Mouse (Mus musculus) kidney, embryonic 16.5 days (tissue): ENCODE data around the gene Akap13. TPM values are rescaled to one million over a fixed set of nuclear protein-coding genes. Genes with fewer than 3 reads are reported as not detected.

Experiments
- ATAC-seq: fragments of 200-750 bp; cut with Nextera tagmentation; 2 replicates; pipeline ENCODE4 v1.8.0; 2017; ENCODE audit warnings: moderate TSS enrichment; ENCODE audit not compliant: low FRiP score, low TSS enrichment
- H3K27ac ChIP-seq: fragments of 300-500 bp; sonication (generic); 2 replicates; pipeline ENCODE4 v1.5.1; 2014; ENCODE audit warnings: low read length
- H3K27me3 ChIP-seq: fragments of 300-500 bp; sonication (generic); 2 replicates; pipeline ENCODE4 v1.6.1; 2014; ENCODE audit warnings: low read length, control low read depth, mixed read lengths; ENCODE audit not compliant: insufficient read depth
- H3K36me3 ChIP-seq: fragments of 300-500 bp; sonication (generic); 2 replicates; pipeline ENCODE4 v1.6.1; 2014; ENCODE audit warnings: low read length, control low read depth, mixed read lengths; ENCODE audit not compliant: insufficient read depth
- H3K4me1 ChIP-seq: fragments of 300-500 bp; sonication (generic); 2 replicates; pipeline ENCODE4 v1.6.1; 2014; ENCODE audit warnings: low read length, control low read depth, mixed read lengths; ENCODE audit not compliant: insufficient read depth
- H3K4me2 ChIP-seq: fragments of 300-500 bp; sonication (generic); replicated peaks from 2 replicates; pipeline ENCODE4 v1.6.1; 2014; ENCODE audit warnings: low read depth, low read length
- H3K4me3 ChIP-seq: fragments of 300-500 bp; sonication (generic); 2 replicates; pipeline ENCODE4 v1.5.1; 2014; ENCODE audit warnings: mild to moderate bottlenecking, low read length
- H3K9ac ChIP-seq: fragments of 300-500 bp; sonication (generic); replicated peaks from 2 replicates; pipeline ENCODE4 v1.6.1; 2014; ENCODE audit warnings: low read length
- H3K9me3 ChIP-seq: fragments of 300-500 bp; sonication (generic); 2 replicates; pipeline ENCODE4 v1.6.1; 2016; ENCODE audit warnings: low read length, control low read depth
- WGBS: fragments of 180-500 bp; shearing (Covaris S2); extraction: QIAGEN DNeasy Blood & Tissue Kit; methylation state at CpG from one replicate; pipeline ENCODE4 v1.1.7; 2014; 5-methylcytosine and 5-hydroxymethylcytosine counted together
- polyA plus RNA-seq: library from polyadenylated mRNA; unstranded; fragments of >200 nt; fragmentation: Nextera tagmentation; extraction: Ambion mirVana; gene quantifications from 2 replicates; pipeline ENCODE4 v1.2.1, GENCODE M21; 2015

Gene Akap13
- polyA plus RNA-seq, 1 experiment from 2014 or later: 35.2 TPM

- Histone ChIP-seq H3K36me3 (no peaks in the 10 kb centered on the region), H3K9ac (no peak overlapping the region), H3K27ac (no peak overlapping the region), H3K4me2 (no peak overlapping the region), H3K4me1 (no peaks in the 10 kb centered on the region), H3K9me3 (peaks cover 5% of the 10 kb centered on the region; the same call in 1 of the 2 replicates), H3K27me3 (no peaks in the 10 kb centered on the region), H3K4me3 (no peak overlapping the region)
- 90% methylated on average over 2 of the region's 2 CpGs for WGBS
- ATAC-seq: no peak
Measured at GRCm38 (mm10) chr7:75420927-75421326, 34.4 kb upstream of the Akap13 start.

DNA sequence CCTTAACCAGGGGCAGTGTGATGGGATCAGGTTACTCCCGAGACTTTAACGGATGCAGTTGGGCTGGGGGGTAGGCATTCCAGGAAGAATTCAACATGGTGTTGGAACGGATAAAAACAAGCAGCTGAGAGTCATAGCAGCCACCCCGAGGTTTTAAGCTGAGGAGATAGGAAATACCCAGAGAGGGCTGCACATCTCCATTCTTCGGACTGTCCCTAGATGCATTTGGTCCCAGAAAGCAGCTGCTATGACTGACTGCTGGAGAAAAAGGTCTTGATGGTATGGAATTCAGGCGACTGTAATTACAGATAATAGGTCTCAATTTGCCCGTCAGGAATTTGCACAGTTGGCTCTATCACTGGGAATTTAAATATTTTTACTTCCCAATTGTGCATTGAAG lies 31.2 kb upstream of the Akap13 start:
- no peaks in the 10 kb centered on the region for H3K36me3 ChIP-seq
- ATAC-seq: no peak
- 39% methylated on average over 7 of the region's 7 CpGs for WGBS
- peaks cover 5% of the 10 kb centered on the region; the same call in 1 of the 2 replicates for H3K9me3 ChIP-seq
- H3K27ac ChIP-seq: no peak overlapping the region
- H3K4me2 ChIP-seq: no peak overlapping the region
- no peaks in the 10 kb centered on the region for H3K27me3 ChIP-seq
- no peaks in the 10 kb centered on the region for H3K4me1 ChIP-seq
- no peak overlapping the region for H3K9ac ChIP-seq
- H3K4me3 ChIP-seq: no peak overlapping the region

- H3K4me3 ChIP-seq: no peak overlapping the region
- peaks cover 5% of the 10 kb centered on the region; the same call in 1 of the 2 replicates for H3K9me3 ChIP-seq
- no peak overlapping the region for H3K4me2 ChIP-seq
- H3K36me3 ChIP-seq: no peaks in the 10 kb centered on the region
- H3K9ac ChIP-seq: no peak overlapping the region
- no peak overlapping the region for H3K27ac ChIP-seq
- H3K4me1 ChIP-seq: peaks cover 13% of the 10 kb centered on the region; the same call in 1 of the 2 replicates
- H3K27me3 ChIP-seq: no peaks in the 10 kb centered on the region
- WGBS: 56% methylated on average over 4 of the region's 4 CpGs
- no peak for ATAC-seq
Measured at GRCm38 (mm10) chr7:75427322-75427721, 28.0 kb upstream of the Akap13 start.

DNA sequence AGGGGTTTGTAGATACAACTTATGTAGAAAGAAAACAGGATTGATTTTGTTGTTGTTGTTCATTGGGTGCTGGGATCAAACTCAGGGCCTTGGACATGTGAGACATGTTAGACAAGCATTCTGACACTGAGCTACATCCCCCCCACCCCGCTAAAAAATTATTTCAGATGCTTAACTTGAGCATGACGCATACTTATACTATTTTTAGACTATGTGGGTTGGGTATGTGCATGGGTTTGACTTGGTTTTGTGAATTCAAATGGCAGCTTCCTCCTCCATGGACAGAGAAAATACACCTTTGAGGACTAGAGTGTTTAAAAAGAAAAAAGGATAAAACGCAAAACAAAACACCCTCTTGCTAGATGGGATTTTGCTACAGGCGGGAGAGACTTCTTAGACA lies 26.4 kb upstream of the Akap13 start:
- ATAC-seq: no peak

GRCm38 (mm10) chr7:75430550-75430949 lies 24.8 kb upstream of the Akap13 start:
- Histone ChIP-seq H3K4me1 (peaks cover 13% of the 10 kb centered on the region; the same call in 1 of the 2 replicates), H3K36me3 (no peaks in the 10 kb centered on the region), H3K27ac (no peak overlapping the region), H3K27me3 (no peaks in the 10 kb centered on the region), H3K4me3 (no peak overlapping the region), H3K9me3 (no peaks in the 10 kb centered on the region), H3K4me2 (no peak overlapping the region), H3K9ac (no peak overlapping the region)
- no peak for ATAC-seq
- 51% methylated on average over 2 of the region's 2 CpGs for WGBS

More for the DNA sequence above, 26.4 kb upstream of the Akap13 start:
- WGBS: 84% methylated on average over 4 of the region's 4 CpGs
- Histone ChIP-seq H3K27me3 (no peaks in the 10 kb centered on the region), H3K9ac (no peak overlapping the region), H3K9me3 (no peaks in the 10 kb centered on the region), H3K27ac (no peak overlapping the region), H3K4me2 (no peak overlapping the region), H3K4me3 (no peak overlapping the region), H3K4me1 (peaks cover 13% of the 10 kb centered on the region; the same call in 1 of the 2 replicates), H3K36me3 (no peaks in the 10 kb centered on the region)

DNA sequence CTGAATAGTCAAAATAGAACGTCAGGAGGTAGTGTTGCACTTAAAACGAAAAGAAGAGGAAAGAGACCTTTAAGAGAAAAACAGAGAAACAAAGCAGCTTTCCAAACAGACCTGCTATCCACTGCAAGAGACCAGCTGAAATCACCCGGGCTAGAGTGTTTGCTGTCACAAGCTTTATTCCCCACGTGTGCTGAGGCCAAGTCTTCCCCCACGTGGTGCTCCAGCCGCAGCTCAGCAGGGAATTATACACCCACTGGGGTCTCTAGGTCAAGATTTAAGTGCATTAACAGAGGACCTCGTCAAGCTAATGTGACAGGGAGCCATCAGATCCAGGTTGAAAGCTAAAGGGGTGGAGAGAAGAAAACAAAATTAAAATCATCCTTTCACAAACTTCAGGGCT lies 24.3 kb upstream of the Akap13 start:
- no peaks in the 10 kb centered on the region for H3K9me3 ChIP-seq
- no peak overlapping the region for H3K4me3 ChIP-seq
- no peaks in the 10 kb centered on the region for H3K36me3 ChIP-seq
- H3K27ac ChIP-seq: no peak overlapping the region
- 11% methylated on average over 7 of the region's 7 CpGs for WGBS
- no peak overlapping the region for H3K4me2 ChIP-seq
- H3K9ac ChIP-seq: no peak overlapping the region
- H3K4me1 ChIP-seq: peaks cover 16% of the 10 kb centered on the region; the same call in 1 of the 2 replicates
- H3K27me3 ChIP-seq: no peaks in the 10 kb centered on the region
- ATAC-seq: peak; percentile 63

DNA sequence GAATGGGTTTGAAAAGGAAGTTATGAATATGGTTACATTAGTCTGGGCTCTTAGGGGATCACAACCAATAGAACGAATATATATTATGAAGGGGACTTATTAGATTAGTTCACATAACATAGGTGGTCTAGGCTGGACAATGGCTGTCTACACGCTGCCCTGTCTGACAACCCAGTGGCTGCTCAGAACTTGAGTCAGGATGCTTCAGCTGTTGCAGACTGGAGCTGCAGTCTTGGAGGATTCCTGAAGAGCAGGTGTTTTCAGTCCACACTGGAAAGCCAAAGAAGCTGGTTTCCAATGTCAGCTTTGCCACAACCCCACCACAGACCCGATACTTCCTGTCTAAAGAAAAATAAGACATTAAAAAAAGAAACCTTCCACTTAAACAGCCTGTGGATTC lies 23.3 kb upstream of the Akap13 start:
- no peak overlapping the region for H3K4me2 ChIP-seq
- H3K36me3 ChIP-seq: no peaks in the 10 kb centered on the region
- H3K9ac ChIP-seq: no peak overlapping the region
- no peaks in the 10 kb centered on the region for H3K27me3 ChIP-seq
- H3K4me1 ChIP-seq: peaks cover 17% of the 10 kb centered on the region; the same call in 1 of the 2 replicates
- no peaks in the 10 kb centered on the region for H3K9me3 ChIP-seq
- H3K27ac ChIP-seq: no peak overlapping the region
- H3K4me3 ChIP-seq: no peak overlapping the region
- WGBS: 47% methylated on average over 3 of the region's 3 CpGs
- no peak for ATAC-seq

DNA sequence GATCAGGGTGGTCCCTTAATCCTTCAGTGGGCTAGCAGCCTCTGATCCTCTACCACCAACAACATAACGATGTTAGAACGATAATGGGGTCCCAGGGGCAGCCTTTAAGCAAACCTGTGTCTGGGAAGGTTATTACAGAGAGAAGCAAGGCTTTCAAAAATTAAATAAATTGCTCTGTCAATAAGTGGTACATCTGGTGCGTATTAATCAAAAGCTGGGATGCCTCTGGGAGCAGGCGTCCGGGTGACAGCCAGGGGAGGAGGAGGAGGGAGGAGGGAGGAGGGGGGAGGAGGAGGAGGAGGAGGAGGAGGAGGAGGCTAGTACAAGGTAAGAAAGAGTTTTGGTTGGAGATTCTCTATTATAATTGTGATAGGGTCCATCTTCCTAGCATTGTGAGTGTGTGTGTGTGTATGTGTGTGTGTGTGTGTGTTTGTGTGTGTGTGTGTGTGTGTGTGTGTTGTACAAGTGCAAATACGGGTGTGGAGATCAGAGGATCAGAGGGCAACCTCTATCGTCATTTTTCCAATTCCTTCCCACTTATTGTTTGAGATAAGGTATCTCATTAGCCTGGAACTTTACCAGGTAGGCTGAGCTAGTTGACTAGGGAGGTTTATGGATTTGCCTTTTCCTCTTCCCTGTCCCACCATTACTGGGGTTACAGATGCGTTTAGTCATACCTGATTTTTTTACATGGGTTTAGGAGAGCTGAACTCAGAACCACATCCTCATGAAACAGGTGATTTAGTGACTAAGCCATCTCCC lies 18.7 kb upstream of the Akap13 start:
- ATAC-seq: no peak
- Histone ChIP-seq H3K36me3 (no peaks in the 10 kb centered on the region), H3K4me3 (no peak overlapping the region), H3K4me1 (0 out of 2 replicates have a peak, but pooled peaks cover 6% of the 10 kb centered on the region), H3K9ac (no peak overlapping the region), H3K27me3 (no peaks in the 10 kb centered on the region), H3K27ac (no peak overlapping the region), H3K9me3 (no peaks in the 10 kb centered on the region), H3K4me2 (no peak overlapping the region)
- 51% methylated on average over 8 of the region's 8 CpGs for WGBS

GRCm38 (mm10) chr7:75439570-75439969 lies 15.8 kb upstream of the Akap13 start:
- ATAC-seq: no peak
- H3K36me3 ChIP-seq: no peaks in the 10 kb centered on the region
- H3K9me3 ChIP-seq: no peaks in the 10 kb centered on the region
- H3K27me3 ChIP-seq: no peaks in the 10 kb centered on the region
- H3K4me2 ChIP-seq: no peak overlapping the region
- whole genome bisulfite sequencing: 87% methylated on average over 4 of the region's 4 CpGs
- H3K4me1 ChIP-seq: 0 out of 2 replicates have a peak, but pooled peaks cover 4% of the 10 kb centered on the region
- no peak overlapping the region for H3K4me3 ChIP-seq
- H3K27ac ChIP-seq: no peak overlapping the region
- no peak overlapping the region for H3K9ac ChIP-seq

GRCm38 (mm10) chr7:75440241-75440640 lies 15.1 kb upstream of the Akap13 start:
- 0 out of 2 replicates have a peak, but pooled peaks cover 4% of the 10 kb centered on the region for H3K4me1 ChIP-seq
- no peak overlapping the region for H3K27ac ChIP-seq
- H3K4me2 ChIP-seq: no peak overlapping the region
- no peak overlapping the region for H3K9ac ChIP-seq
- ATAC-seq: no peak
- no peaks in the 10 kb centered on the region for H3K27me3 ChIP-seq
- H3K4me3 ChIP-seq: no peak overlapping the region
- H3K36me3 ChIP-seq: no peaks in the 10 kb centered on the region
- no peaks in the 10 kb centered on the region for H3K9me3 ChIP-seq
- WGBS: 76% methylated on average over 2 of the region's 2 CpGs
